Mouse (Mus musculus): ENCODE measurements at regions not wholly inside any gene's neighbourhood (a gene's known extent, or its start where the extent isn't known, plus 50 kb on each side); places are given as distances from the start of the nearest gene placed in this dataset.

DNA sequence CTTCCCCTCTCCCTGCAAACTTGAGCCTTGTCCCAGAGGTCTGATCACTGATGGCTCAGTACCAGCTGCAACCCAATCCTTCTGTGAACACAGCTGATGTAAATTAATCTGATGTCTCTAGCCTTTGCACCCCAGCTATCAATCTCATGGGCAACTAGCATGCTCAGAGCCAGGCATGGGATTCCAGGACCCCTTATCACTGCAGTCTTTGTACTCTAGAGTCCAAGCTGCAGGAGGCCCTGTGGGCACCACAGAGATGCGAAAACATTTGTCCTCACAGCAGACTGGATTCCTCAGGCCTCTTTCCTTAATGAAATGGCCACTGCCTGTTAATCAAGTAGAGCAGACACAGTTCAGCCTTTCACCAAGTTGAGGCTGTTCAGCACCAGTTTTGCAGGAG lies 272.0 kb upstream of the Rasgrp1 start:
- H3K4me3 ChIP-seq (ENCODE audit: insufficient read depth, low read depth, low read length): no peak overlapping the region
- DNase-seq: no peak
- no peaks in the 10 kb centered on the region for H3K36me3 ChIP-seq (ENCODE audit: control insufficient read depth, insufficient read depth, low read length)
- H3K27me3 ChIP-seq (replicated peaks; ENCODE audit: control insufficient read depth, insufficient read depth, low read length): no peaks in the 10 kb centered on the region; the same call in 1 of the 2 replicates
- H3K27ac ChIP-seq (ENCODE audit: insufficient read depth, low read depth, low read length): no peak overlapping the region
- WGBS: 78% methylated on average over 1 of the region's 1 CpGs
- H3K4me1 ChIP-seq (ENCODE audit: control insufficient read depth, insufficient read depth, low read length): no peaks in the 10 kb centered on the region
- TF ChIP-seq POLR2A (IDR thresholded peaks at IDR 0.05; ENCODE audit: low read depth, low read length) (no peak), CTCF (conservative IDR thresholded peaks at IDR 0.05; ENCODE audit: insufficient read depth, insufficient read length, low read depth, low read length) (no peak)

DNA sequence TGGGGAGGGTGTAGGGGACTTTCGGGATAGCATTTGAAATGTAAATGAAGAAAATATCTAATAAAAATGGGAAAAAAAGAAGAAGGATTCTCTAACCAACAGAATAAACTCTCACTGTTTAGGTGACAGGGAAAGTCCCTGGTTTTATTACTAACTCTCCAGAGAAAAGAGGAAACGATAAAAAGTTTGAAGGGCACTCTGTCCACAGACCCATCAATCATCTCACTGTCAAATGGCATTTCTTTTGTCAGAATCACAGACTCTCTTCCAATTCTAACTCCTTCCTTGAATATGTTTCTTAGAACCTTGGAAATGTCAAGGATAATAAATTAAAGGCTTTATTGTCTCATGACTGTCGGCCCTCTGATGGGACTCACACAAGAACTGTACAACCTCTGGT lies 275.3 kb upstream of the Rasgrp1 start:
- no peaks in the 10 kb centered on the region for H3K4me1 ChIP-seq (ENCODE audit: control insufficient read depth, insufficient read depth, low read length)
- no peaks in the 10 kb centered on the region for H3K36me3 ChIP-seq (ENCODE audit: control insufficient read depth, insufficient read depth, low read length)
- TF ChIP-seq POLR2A (IDR thresholded peaks at IDR 0.05; ENCODE audit: low read depth, low read length) (no peak), CTCF (conservative IDR thresholded peaks at IDR 0.05; ENCODE audit: insufficient read depth, insufficient read length, low read depth, low read length) (no peak)
- whole genome bisulfite sequencing: 64% methylated on average over 3 of the region's 3 CpGs
- no peak for DNase-seq
- H3K27ac ChIP-seq (ENCODE audit: insufficient read depth, low read depth, low read length): no peak overlapping the region
- no peaks in the 10 kb centered on the region; the same call in 1 of the 2 replicates for H3K27me3 ChIP-seq (replicated peaks; ENCODE audit: control insufficient read depth, insufficient read depth, low read length)
- no peak overlapping the region for H3K4me3 ChIP-seq (ENCODE audit: insufficient read depth, low read depth, low read length)

DNA sequence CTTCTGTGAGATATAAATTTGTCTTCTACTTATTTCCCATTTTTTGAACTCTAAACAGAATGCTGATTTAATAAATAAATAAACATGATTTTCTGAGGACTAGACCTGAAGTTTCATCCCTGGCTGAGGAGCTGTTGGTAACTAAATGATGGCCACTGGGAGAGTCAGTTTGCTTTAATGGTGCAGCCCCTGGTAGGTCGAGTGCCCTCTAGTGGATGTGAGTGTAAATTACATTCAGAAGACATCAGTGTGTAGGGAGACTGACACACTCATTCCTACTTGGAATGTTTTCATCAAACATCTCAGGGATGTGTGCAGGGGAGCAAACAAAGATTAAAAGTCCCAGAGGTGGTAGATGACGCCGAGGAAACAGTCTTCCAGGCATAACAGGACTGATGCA lies 281.2 kb upstream of the Rasgrp1 start:
- TF ChIP-seq POLR2A (IDR thresholded peaks at IDR 0.05; ENCODE audit: low read depth, low read length): no peak
- peak; percentile 68 for TF ChIP-seq CTCF (conservative IDR thresholded peaks at IDR 0.05; ENCODE audit: insufficient read depth, insufficient read length, low read depth, low read length)
- Histone ChIP-seq H3K4me3 (ENCODE audit: insufficient read depth, low read depth, low read length) (no peak overlapping the region), H3K27me3 (replicated peaks; ENCODE audit: control insufficient read depth, insufficient read depth, low read length) (no peaks in the 10 kb centered on the region), H3K36me3 (ENCODE audit: control insufficient read depth, insufficient read depth, low read length) (no peaks in the 10 kb centered on the region), H3K4me1 (ENCODE audit: control insufficient read depth, insufficient read depth, low read length) (no peaks in the 10 kb centered on the region), H3K27ac (ENCODE audit: insufficient read depth, low read depth, low read length) (no peak overlapping the region)
- WGBS: 35% methylated on average over 3 of the region's 3 CpGs
- DNase-seq: peak; percentile 19

DNA sequence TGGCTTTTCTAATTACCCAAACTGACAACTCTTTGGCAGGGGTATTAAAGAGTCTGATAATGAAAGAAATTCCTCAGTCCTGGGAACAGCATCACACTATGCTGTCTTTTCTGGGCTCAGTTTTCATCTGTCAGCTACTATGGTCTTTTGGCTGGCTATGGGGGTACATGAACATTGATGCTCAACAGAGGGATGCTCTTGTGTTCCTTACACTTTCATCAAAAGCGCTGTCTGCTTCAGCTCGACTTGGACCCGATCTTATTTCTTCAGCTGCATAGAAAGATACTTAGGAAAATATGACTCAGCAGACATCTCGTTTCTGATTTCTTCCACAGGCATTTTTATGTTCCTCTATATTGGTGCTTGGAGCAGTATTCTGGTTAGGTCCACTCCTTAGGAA lies 292.1 kb upstream of the Rasgrp1 start:
- 76% methylated on average over 4 of the region's 4 CpGs for WGBS

DNA sequence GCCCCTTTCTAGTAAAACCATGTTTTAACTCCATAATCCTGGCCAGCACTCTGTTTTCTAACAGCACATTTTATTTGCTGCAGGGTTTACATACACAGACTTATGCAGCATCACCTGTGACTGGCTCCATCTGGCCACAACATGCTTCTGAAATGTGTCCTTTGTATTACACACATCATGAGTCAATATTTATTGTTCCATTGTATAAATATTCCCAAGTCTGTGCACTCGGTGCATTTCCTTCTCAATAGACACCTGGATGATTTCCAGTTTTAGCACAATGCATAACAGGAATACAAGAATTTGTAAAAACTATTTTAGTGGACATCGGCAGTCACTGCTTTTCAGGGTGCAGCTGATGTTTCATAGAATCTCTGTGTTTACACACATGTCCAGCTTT lies 294.6 kb upstream of the Rasgrp1 start:
- TF ChIP-seq CTCF (conservative IDR thresholded peaks at IDR 0.05; ENCODE audit: insufficient read depth, insufficient read length, low read depth, low read length) (no peak), POLR2A (IDR thresholded peaks at IDR 0.05; ENCODE audit: low read depth, low read length) (no peak)
- 59% methylated on average over 2 of the region's 2 CpGs for WGBS
- H3K4me1 ChIP-seq (ENCODE audit: control insufficient read depth, insufficient read depth, low read length): no peaks in the 10 kb centered on the region

More for the DNA sequence above, 292.1 kb upstream of the Rasgrp1 start:
- H3K27ac ChIP-seq (ENCODE audit: insufficient read depth, low read depth, low read length): no peak overlapping the region
- no peaks in the 10 kb centered on the region for H3K27me3 ChIP-seq (replicated peaks; ENCODE audit: control insufficient read depth, insufficient read depth, low read length)
- DNase-seq: no peak
- H3K36me3 ChIP-seq (ENCODE audit: control insufficient read depth, insufficient read depth, low read length): no peaks in the 10 kb centered on the region
- TF ChIP-seq POLR2A (IDR thresholded peaks at IDR 0.05; ENCODE audit: low read depth, low read length) (no peak), CTCF (conservative IDR thresholded peaks at IDR 0.05; ENCODE audit: insufficient read depth, insufficient read length, low read depth, low read length) (no peak)
- H3K4me3 ChIP-seq (ENCODE audit: insufficient read depth, low read depth, low read length): no peak overlapping the region
- no peaks in the 10 kb centered on the region for H3K4me1 ChIP-seq (ENCODE audit: control insufficient read depth, insufficient read depth, low read length)

DNA sequence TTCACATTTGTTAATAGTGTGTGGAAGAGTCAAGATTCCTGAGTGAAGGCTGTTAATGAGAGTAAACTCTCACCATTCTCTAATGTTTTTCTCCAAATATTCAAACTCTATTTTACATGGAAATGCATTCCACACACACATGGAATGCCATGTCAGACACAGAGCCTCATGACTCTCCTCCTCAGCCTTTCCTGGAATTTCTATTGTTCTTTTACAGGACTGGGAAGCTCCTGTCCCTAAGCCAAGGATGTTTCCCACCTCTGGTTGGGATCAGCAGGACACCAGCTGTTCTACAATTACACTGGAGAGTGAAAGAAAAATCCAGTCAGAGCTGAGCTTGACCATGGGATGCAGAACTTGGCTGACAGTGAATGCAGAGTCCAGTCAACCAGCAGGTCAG lies 309.3 kb upstream of the Rasgrp1 start:
- H3K27ac ChIP-seq (ENCODE audit: insufficient read depth, low read depth, low read length): no peak overlapping the region
- H3K4me1 ChIP-seq (ENCODE audit: control insufficient read depth, insufficient read depth, low read length): no peaks in the 10 kb centered on the region
- H3K4me3 ChIP-seq (ENCODE audit: insufficient read depth, low read depth, low read length): no peak overlapping the region
- TF ChIP-seq POLR2A (IDR thresholded peaks at IDR 0.05; ENCODE audit: low read depth, low read length) (no peak), CTCF (conservative IDR thresholded peaks at IDR 0.05; ENCODE audit: insufficient read depth, insufficient read length, low read depth, low read length) (no peak)
- DNase-seq: no peak
- H3K27me3 ChIP-seq (replicated peaks; ENCODE audit: control insufficient read depth, insufficient read depth, low read length): no peaks in the 10 kb centered on the region
- no peaks in the 10 kb centered on the region for H3K36me3 ChIP-seq (ENCODE audit: control insufficient read depth, insufficient read depth, low read length)

More for the DNA sequence above, 294.6 kb upstream of the Rasgrp1 start:
- Histone ChIP-seq H3K4me3 (ENCODE audit: insufficient read depth, low read depth, low read length) (no peak overlapping the region), H3K36me3 (ENCODE audit: control insufficient read depth, insufficient read depth, low read length) (no peaks in the 10 kb centered on the region), H3K27ac (ENCODE audit: insufficient read depth, low read depth, low read length) (no peak overlapping the region), H3K27me3 (replicated peaks; ENCODE audit: control insufficient read depth, insufficient read depth, low read length) (no peaks in the 10 kb centered on the region)
- no peak for DNase-seq

DNA sequence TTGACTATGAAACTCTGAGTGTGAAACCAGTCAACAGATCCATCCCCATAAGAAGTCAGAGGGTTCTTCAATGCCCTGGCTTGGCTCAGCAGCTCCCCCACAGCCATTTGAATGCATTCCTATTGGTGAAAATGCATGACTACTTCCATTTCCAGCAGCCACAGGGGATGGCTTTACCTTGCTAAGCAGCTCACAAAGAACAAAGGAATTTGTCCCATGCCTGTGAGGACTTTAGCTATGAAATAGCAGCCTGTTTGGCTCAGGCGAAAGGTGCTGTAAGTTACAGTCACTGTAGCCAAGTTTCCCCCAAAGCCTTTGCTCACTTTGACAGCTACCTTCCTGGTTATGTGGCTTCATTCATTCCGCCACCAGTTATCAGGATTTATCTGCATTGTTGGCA lies 309.8 kb upstream of the Rasgrp1 start:
- TF ChIP-seq CTCF (conservative IDR thresholded peaks at IDR 0.05; ENCODE audit: insufficient read depth, insufficient read length, low read depth, low read length): no peak
- TF ChIP-seq POLR2A (IDR thresholded peaks at IDR 0.05; ENCODE audit: low read depth, low read length): no peak
- 81% methylated on average over 2 of the region's 2 CpGs for WGBS
- no peak for DNase-seq
- H3K36me3 ChIP-seq (ENCODE audit: control insufficient read depth, insufficient read depth, low read length): no peaks in the 10 kb centered on the region
- no peaks in the 10 kb centered on the region for H3K27me3 ChIP-seq (replicated peaks; ENCODE audit: control insufficient read depth, insufficient read depth, low read length)
- no peak overlapping the region for H3K27ac ChIP-seq (ENCODE audit: insufficient read depth, low read depth, low read length)
- H3K4me3 ChIP-seq (ENCODE audit: insufficient read depth, low read depth, low read length): no peak overlapping the region
- no peaks in the 10 kb centered on the region for H3K4me1 ChIP-seq (ENCODE audit: control insufficient read depth, insufficient read depth, low read length)

Data from kidney, adult 2 months (tissue).